In the genomic region with DNA sequence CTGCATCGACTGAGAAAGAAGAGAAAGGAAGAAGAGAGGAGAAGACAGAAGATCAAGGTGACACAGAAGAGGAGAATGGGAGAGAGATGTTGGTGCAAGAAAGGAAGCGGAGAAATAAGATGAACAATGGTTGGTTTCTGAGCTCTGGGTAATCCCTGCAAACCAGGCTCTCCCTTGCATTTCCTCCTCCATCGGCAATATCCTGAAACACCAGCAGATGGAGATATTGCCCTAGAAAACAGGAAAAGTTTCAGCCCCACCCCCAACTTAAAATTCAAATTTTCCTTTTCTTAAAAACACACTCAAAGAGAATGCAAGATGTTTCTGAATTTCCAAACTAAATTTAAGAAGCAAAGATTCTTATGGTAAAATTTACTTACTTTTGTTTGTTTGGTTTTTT, we compare ENCODE assay signal across 9 mouse cellular contexts. TPM values are rescaled to one million over a fixed set of nuclear protein-coding genes. Genes with fewer than 3 reads are reported as not detected.
DNase-seq lines count a peak whose midpoint lies in the region; ATAC-seq and TF ChIP-seq lines count a peak whose summit lies in the region.
"Had no signal": no experiment of that assay in that cellular context is flagged by ENCODE, and none has a peak within 500 bp of the region (broad histone marks: within the 10 kb centered on the region; RNA-seq: fewer than 3 reads in every experiment).

No protein-coding gene starts in this region.

- no peaks in the 10 kb centered on the region for H3K36me3 ChIP-seq in hindbrain, postnatal 0 days (ENCODE audit: insufficient read depth, low read length)
- H3K36me3 ChIP-seq in liver, postnatal 0 days (replicated peaks; ENCODE audit: insufficient read depth, low read length) = no peaks in the 10 kb centered on the region

- H3K4me2 ChIP-seq in hindbrain, postnatal 0 days (ENCODE audit: low read depth, low read length) = no peak overlapping the region
- no peak overlapping the region for H3K4me2 ChIP-seq in liver, postnatal 0 days (ENCODE audit: low read depth, low read length)

- peak; percentile 82 for TF ChIP-seq CTCF in hindbrain, postnatal 0 days (IDR thresholded peaks at IDR 0.05; ENCODE audit: low read depth)
- TF ChIP-seq CTCF in liver, postnatal 0 days (IDR thresholded peaks at IDR 0.05; ENCODE audit: low read depth) = peak; percentile 80

- H3K9ac ChIP-seq in hindbrain, postnatal 0 days (replicated peaks; ENCODE audit: low read length) = no peak overlapping the region
- no peak overlapping the region for H3K9ac ChIP-seq in liver, postnatal 0 days (replicated peaks)

- no peak overlapping the region for H3K4me3 ChIP-seq in hindbrain, postnatal 0 days (ENCODE audit: low read length)
- H3K4me3 ChIP-seq in liver, postnatal 0 days (ENCODE audit: low read depth, low read length) = no peak overlapping the region

- H3K4me1 ChIP-seq in hindbrain, postnatal 0 days (ENCODE audit: insufficient read depth, low read length) = peaks cover 17% of the 10 kb centered on the region; the same call in 1 of the 2 replicates
- peaks cover 26% of the 10 kb centered on the region for H3K4me1 ChIP-seq in liver, postnatal 0 days (ENCODE audit: insufficient read depth)

- H3K9me3 ChIP-seq in hindbrain, postnatal 0 days (ENCODE audit: low read length) = no peaks in the 10 kb centered on the region
- H3K9me3 ChIP-seq in liver, postnatal 0 days (ENCODE audit: low read length) = no peaks in the 10 kb centered on the region

- ATAC-seq in cerebellum, adult (ENCODE audit: insufficient number of reproducible peaks, low FRiP score, low TSS enrichment) = no peak
- ATAC-seq in hindbrain, postnatal 0 days = no peak
- no peak for ATAC-seq in liver, postnatal 0 days
- ATAC-seq: Patski had no signal

- no peak for TF ChIP-seq EP300 in liver, postnatal 0 days (IDR thresholded peaks at IDR 0.05; ENCODE audit: low read depth)

- H3K27ac ChIP-seq in hindbrain, postnatal 0 days = no peak overlapping the region
- H3K27ac ChIP-seq in liver, postnatal 0 days (ENCODE audit: low read depth) = no peak overlapping the region

- H3K27me3 ChIP-seq in hindbrain, postnatal 0 days (ENCODE audit: insufficient read depth, low read length) = no peaks in the 10 kb centered on the region
- no peaks in the 10 kb centered on the region for H3K27me3 ChIP-seq in liver, postnatal 0 days (ENCODE audit: insufficient read depth, low read length)
- H3K27me3 ChIP-seq: Patski had no signal

- DNase-seq in cerebellum, adult 11 months = peak; percentile 37
- peak; percentile 23 for DNase-seq in ovary, postnatal 10 days (ENCODE audit: low spot score)
- DNase-seq in ovary, adult 18-20 months (ENCODE audit: low spot score) = no peak
- DNase-seq in cerebellum, postnatal 14 days = peak; percentile 78 to 80
- peak; percentile 80 for DNase-seq in hindbrain, postnatal 0 days (ENCODE audit: low spot score)
- DNase-seq in liver, postnatal 0 days = peak; percentile 53
- peak; percentile 65 for DNase-seq in right cerebral cortex, postnatal 4 days

- whole genome bisulfite sequencing in hindbrain, postnatal 0 days = 11% methylated on average over 3 of the region's 3 CpGs
- WGBS in liver, postnatal 0 days (ENCODE audit: insufficient replicate concordance) = 13% methylated on average over 3 of the region's 3 CpGs

RNA-seq across cellular contexts. Expression of gene Polr1e, which starts 2.8 kb away (rescaled TPM):
- total RNA-seq in hindbrain, postnatal 0 days (2014; rRNA removed) = 3.4 and 8.2 TPM in 2 replicates
- 25.7 and 27.2 TPM in 2 replicates for polyA plus RNA-seq in hindbrain, postnatal 0 days (2015; fragmentation: Nextera tagmentation; extraction: Ambion mirVana)
- 8.7 and 11.0 TPM in 2 replicates for polyA plus RNA-seq in liver, postnatal 0 days (2015; fragmentation: Nextera tagmentation; extraction: Ambion mirVana)

RNA-seq across cellular contexts. Expression of gene Zbtb5, which starts 3.4 kb away (rescaled TPM):
- 42.1 and 50.0 TPM in 2 replicates for total RNA-seq in hindbrain, postnatal 0 days (2014; rRNA removed)
- polyA plus RNA-seq in hindbrain, postnatal 0 days (2015; fragmentation: Nextera tagmentation; extraction: Ambion mirVana) = 27.6 and 29.5 TPM in 2 replicates
- 5.4 and 6.5 TPM in 2 replicates for polyA plus RNA-seq in liver, postnatal 0 days (2015; fragmentation: Nextera tagmentation; extraction: Ambion mirVana)

RNA-seq across cellular contexts. Expression of gene Grhpr, which starts 34.4 kb away (rescaled TPM):
- total RNA-seq in hindbrain, postnatal 0 days (2014; rRNA removed) = 17.7 and 31.5 TPM in 2 replicates
- polyA plus RNA-seq in hindbrain, postnatal 0 days (2015; fragmentation: Nextera tagmentation; extraction: Ambion mirVana) = 36.7 and 39.8 TPM in 2 replicates
- polyA plus RNA-seq in liver, postnatal 0 days (2015; fragmentation: Nextera tagmentation; extraction: Ambion mirVana) = 448 and 458 TPM in 2 replicates

Comparison
In these comparisons a context has a peak if more than half of its experiments do, and no peak if none do; other contexts are left out.
1. RNA of gene Grhpr, which starts 34.4 kb away (polyA plus RNA-seq): 448 to 458 TPM in liver, postnatal 0 days; 36.7 to 39.8 TPM in hindbrain, postnatal 0 days; every median in the first group is over 10 times any median in the second.